Mouse (Mus musculus) kidney, postnatal 4 days (tissue): ENCODE measurements around the gene Pcare.
"Not testable (repeated sequence)": the region's sequence is repeated elsewhere in the genome, so short reads cannot be mapped to it uniquely, and the experiment has no call there.

Experiments
- DNase-seq, 2 experiments: peaks; one replicate each; pipeline ENCODE4 v3.0.0; 2021; ENCODE audit warnings: mixed read lengths in 2 of 2

Gene Pcare

GRCm38 (mm10) chr17:71752831-71753230 is at the start of gene Pcare:
TSS of gene Pcare (minus strand) at chr17:71752894.
- no peak for DNase-seq

GRCm38 (mm10) chr17:71795521-71796205 is 43.0 kb upstream of the Pcare start:
- DNase-seq = no peak

DNA sequence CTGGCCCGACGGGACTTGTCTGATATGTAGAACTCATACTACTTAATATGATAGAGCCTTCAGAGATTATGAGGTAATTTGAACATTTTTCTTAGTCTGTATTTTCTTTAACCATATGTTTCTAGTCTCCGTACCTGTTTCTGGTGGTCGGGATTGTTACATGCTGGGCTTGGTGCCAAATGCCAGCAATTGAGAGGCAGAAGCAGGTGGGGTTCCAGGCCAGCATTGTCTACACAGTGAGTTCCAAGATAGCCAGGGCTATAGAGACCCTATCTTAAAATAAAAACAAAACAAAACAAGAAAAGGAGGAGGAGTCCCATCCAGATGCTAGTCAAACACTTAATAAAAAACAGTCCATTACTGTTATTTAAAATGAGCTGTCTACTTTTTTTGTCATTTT is 38.9 kb upstream of the Pcare start:
- no peak for DNase-seq

GRCm38 (mm10) chr17:71791109-71791508 is 38.4 kb upstream of the Pcare start:
- DNase-seq = no peak

GRCm38 (mm10) chr17:71786456-71786855 is 33.8 kb upstream of the Pcare start:
- no peak for DNase-seq

DNA sequence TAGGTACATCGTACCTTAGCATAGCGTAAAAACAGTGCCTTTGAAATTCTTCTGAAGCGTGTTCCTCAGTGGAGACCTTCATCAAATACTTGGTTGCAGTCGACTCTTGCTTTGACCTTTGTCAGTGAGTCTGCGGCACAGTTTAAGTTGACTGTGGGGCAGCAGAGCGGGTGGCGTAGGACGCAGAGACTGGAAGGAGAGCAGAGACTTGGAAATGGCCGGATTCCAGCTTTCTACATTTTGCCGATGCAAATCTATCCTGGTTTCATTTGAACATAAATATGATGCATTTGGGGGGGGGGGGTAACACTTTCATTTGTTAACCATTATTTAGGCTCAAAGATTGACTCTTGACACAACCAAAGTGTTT is 30.7 kb upstream of the Pcare start:
- DNase-seq = peak in 1 of 2 experiments; percentile 9

DNA sequence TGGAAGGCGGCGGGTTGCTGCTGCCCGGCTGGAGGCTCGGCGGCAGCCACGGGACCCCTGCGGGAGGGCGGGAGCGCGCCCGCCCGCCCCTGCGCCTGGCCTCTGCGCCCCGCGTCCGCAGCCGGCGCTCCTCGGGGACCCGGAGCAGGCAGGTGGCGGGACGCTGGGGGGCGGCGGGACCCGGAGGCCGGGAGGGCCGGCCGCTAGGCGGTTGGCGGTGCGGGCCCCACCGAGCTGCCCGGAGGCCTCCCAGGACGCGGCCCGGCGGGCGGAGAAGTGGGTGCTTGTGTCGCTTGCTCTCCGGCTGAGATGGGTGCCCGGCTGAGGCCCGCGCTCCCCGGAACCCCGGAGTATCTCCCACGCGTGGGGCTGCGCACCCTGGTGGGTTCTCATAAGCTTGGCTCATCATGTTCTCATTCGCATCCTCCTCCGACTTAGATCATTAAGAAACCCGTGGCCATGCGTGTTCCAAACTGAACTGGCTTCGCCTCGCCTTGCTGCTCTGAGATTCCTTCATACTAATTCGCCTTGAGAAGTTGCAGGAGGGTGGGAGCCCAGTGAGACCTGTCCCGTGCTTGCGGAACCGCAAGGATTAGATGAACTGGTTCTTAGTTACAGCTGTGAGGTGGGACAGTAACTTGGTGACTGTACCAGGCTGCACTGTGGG is 30.1 kb upstream of the Pcare start:
- DNase-seq = peak; percentile 48 to 65

DNA sequence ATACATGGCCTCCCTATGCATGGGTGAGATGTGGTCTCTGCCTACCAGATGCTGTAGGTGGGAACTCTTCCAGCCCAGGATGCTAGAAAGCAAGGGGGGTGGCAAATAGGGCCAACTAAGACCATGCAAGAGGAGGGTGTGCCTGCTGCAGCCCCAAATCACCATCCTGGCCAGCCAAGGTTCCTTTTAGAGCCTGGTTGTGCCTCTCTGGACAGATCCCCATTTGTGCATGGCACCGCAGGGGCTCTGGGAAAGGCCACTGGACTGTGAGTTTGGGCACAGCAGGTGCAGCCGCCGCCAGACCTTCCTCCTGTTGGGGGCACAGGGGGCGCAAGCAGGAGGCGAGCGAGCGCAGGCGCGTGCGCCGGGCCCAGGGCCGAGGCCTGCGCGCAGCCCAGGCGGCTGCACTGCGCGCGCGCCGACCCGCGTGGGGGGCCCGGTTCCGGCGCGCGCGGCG is 29.6 kb upstream of the Pcare start:
- peak in 1 of 2 experiments; percentile 45 for DNase-seq

DNA sequence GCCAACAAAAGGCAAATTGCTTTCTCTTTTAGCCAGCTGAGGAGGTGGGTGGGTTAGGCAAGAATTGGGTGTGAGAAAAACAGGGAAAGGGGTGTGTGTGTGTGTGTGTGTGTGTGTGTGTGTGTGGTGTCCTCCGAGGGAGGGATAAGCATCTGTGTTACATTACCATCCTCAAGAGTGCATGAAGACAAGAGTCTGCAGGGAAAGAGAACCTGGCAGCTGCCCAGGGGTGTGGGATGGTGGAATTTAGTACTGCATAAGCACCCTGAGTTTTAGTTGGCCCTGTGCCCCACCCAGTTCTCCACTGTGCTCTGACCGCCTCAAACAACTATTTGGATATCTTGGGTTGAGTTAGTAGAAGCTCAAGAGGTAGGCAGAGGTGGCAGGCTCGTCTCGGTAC is 28.3 kb upstream of the Pcare start:
- DNase-seq = peak; percentile 15 to 22

- DNase-seq = no peak
These were observed 27.8 kb upstream of the Pcare start for GRCm38 (mm10) chr17:71780490-71780889.

DNA sequence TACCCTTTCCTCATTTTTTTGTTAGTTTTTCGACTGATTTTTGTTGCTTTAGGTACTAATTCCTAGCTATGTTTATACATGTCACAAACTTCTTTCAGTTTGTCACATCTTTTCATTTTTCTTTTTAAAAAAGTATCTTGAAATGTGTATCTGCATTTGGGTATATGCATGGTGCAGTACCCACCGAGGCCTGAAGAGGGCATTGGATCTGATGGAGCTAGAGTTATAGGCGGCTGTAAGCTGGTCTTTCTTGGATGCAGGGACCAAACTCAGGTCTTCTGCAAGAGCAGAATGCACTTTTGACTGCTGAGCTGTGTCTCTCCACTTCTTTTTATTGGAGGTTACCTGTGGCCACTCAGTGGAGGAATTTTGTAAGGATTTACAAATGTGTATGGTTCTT is 26.0 kb upstream of the Pcare start:
- DNase-seq = no peak

- no peak for DNase-seq
These were observed 22.6 kb upstream of the Pcare start for GRCm38 (mm10) chr17:71775279-71775678.

- no peak for DNase-seq
These were observed 21.5 kb upstream of the Pcare start for GRCm38 (mm10) chr17:71774173-71774572.

GRCm38 (mm10) chr17:71770696-71771095 is 18.0 kb upstream of the Pcare start:
- DNase-seq = no peak

- no peak for DNase-seq
These were observed 16.9 kb upstream of the Pcare start for GRCm38 (mm10) chr17:71769564-71769963.

DNA sequence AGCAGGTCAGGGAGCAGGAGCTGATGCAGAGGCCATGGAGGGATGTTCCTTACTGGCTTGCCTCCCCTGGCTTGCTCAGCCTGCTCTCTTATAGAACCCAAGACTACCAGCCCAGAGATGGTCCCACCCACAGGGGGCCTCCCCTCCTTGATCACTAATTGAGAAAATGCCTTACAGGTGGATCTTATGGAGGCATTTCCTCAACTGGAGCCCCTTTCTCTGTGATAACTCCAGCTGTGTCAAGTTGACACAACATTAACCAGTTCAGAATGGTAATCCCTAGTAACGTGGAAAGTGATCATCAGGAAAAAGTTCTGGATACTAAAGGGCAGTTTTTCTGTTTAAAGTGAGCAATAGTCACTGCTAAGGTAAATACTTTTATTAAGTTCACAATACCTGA is 15.5 kb upstream of the Pcare start, which contains the start of gene Clip4:
TSS of gene Clip4 (plus strand) at position 301 of the 400 bp plus-strand sequence.
- not testable (repeated sequence) for DNase-seq

GRCm38 (mm10) chr17:71760536-71760935 is 7.8 kb upstream of the Pcare start:
- no peak for DNase-seq

- no peak for DNase-seq
These were observed 3.0 kb downstream of the Pcare start for GRCm38 (mm10) chr17:71749616-71750168.

DNA sequence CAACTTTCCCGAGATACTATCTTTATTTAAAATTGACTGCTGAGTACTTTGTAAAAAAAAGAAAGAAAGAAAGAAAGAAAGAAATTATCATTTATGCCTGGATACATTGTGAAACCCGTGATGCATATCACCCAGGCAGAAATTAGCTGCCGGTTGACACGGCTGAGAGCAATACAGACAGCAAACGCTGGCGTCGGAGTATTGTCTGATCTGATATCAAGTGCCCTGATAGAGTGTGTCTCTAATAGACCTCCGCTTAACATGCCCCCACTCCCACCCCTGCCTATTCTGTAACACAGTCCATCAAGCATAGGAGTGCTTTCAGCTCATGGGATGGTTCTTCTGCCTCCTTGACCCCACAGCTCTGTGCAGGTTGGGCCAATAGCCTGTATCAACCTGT is 5.1 kb downstream of the Pcare start:
- DNase-seq = no peak

GRCm38 (mm10) chr17:71746114-71746513 is 6.6 kb downstream of the Pcare start:
- no peak for DNase-seq

DNA sequence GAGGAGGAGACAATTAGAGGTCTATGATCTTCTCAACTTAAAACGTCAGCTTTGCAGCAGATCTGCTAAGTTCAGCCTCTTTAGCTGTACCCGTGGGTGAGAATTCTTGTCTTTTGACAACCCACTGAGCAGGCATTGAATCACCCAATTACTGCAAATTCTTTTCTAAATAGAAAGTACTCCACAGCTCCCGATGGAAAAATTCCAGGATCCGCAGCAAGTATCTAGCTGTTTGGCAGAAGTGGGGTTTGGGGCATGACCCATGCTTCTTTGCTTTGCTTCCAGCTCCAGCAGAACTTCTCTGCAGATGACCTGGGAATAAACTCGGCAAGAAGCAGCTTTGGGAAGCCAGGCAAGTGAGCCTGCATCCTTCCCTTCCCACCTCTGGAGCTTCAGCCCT is 9.8 kb downstream of the Pcare start:
- DNase-seq = peak; percentile 29 to 40

DNA sequence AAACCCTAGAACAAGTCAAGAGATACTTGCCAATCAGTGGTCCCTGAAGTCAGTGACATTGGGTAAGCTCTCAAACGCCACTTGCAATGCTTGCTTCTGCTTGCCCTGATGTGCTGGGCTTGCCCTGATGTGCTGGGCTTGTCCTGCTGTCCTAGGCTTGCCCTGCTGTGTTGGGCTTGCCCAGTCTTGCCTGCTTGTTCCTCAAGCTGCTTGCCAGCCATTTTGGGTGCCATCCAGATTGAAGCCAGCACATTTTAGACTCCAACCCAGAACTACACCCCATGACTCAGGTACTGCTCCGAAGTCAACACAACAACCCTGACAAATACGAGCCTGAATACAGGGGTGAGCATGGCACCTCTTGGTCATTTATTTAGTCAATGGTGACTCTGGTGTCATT is 10.5 kb downstream of the Pcare start:
- no peak for DNase-seq

GRCm38 (mm10) chr17:71736442-71736841 is 16.3 kb downstream of the Pcare start:
- DNase-seq = no peak

GRCm38 (mm10) chr17:71730655-71731054 is 22.0 kb downstream of the Pcare start:
- peak; percentile 20 to 39 for DNase-seq
